Mouse (Mus musculus) MEL (cell line): ENCODE results near the gene Tyro3. TPM values are rescaled to one million over a fixed set of nuclear protein-coding genes. Genes with fewer than 3 reads are reported as not detected.

Experiments used
- DNase-seq: peaks from one replicate; pipeline ENCODE4 v3.0.0; 2011; ENCODE audit warnings: low read depth, low spot score
- H3K27ac ChIP-seq: 2 replicates; pipeline ENCODE4 v1.5.1; 2012; ENCODE audit warnings: low read depth, mild to moderate bottlenecking, control low read depth, low read length, moderate library complexity; ENCODE audit not compliant: control insufficient read depth
- H3K27me3 ChIP-seq, 2 experiments: fragments of 150-350 bp in 1 of 2; sonication (generic) in 1 of 2; 2 replicates each; pipeline ENCODE4 v1.6.1; 2012; ENCODE audit warnings: low read length in 2 of 2, mild to moderate bottlenecking in 2 of 2, improper control_type of control experiment in 1 of 2, moderate library complexity in 1 of 2; ENCODE audit not compliant: insufficient read depth in 2 of 2, control insufficient read depth in 1 of 2
- H3K36me3 ChIP-seq, 2 experiments: 2 replicates each; pipeline ENCODE4 v1.6.1; 2012 to 2014; ENCODE audit warnings: low read length in 2 of 2, improper control_type of control experiment in 1 of 2, inconsistent platforms in 1 of 2, mild to moderate bottlenecking in 1 of 2; ENCODE audit not compliant: insufficient read depth in 2 of 2, control insufficient read depth in 1 of 2
- H3K4me1 ChIP-seq, 2 experiments: fragments of 150-350 bp in 1 of 2; sonication (generic) in 1 of 2; 2 replicates each; pipeline ENCODE4 v1.6.1; 2012; ENCODE audit warnings: low read length in 2 of 2, improper control_type of control experiment in 1 of 2, mild to moderate bottlenecking in 1 of 2; ENCODE audit not compliant: insufficient read depth in 2 of 2, control insufficient read depth in 1 of 2
- H3K4me3 ChIP-seq, 2 experiments: fragments of 150-350 bp in 1 of 2; sonication (generic) in 1 of 2; 2 replicates each; pipeline ENCODE4 v1.5.1; 2012; ENCODE audit warnings: low read depth in 2 of 2, low read length in 2 of 2, mild to moderate bottlenecking in 2 of 2, moderate library complexity in 2 of 2, control low read depth in 1 of 2, improper control_type of control experiment in 1 of 2; ENCODE audit not compliant: control insufficient read depth in 1 of 2, insufficient read depth in 1 of 2
- H3K79me2 ChIP-seq: 2 replicates; pipeline ENCODE4 v1.6.1; 2012; ENCODE audit warnings: mild to moderate bottlenecking, low read length, moderate library complexity; ENCODE audit not compliant: control insufficient read depth, poor library complexity, insufficient read depth
- H3K9ac ChIP-seq: 2 replicates; pipeline ENCODE4 v1.6.1; 2012; ENCODE audit warnings: low read depth, mild to moderate bottlenecking, control low read depth, low read length, moderate library complexity; ENCODE audit not compliant: control insufficient read depth, poor library complexity, severe bottlenecking
- H3K9me3 ChIP-seq: fragments of 150-350 bp; sonication (generic); replicated peaks from 2 replicates; pipeline ENCODE4 v1.6.1; 2012; ENCODE audit warnings: mild to moderate bottlenecking, low read length, improper control_type of control experiment, moderate library complexity; ENCODE audit not compliant: insufficient read depth
- CHD1 ChIP-seq: IDR thresholded peaks from 2 replicates; pipeline ENCODE4 v1.6.1; 2012; ENCODE audit warnings: low read depth, mild to moderate bottlenecking, inconsistent platforms, low read length, improper control_type of control experiment
- CHD2 ChIP-seq: IDR thresholded peaks from 2 replicates; pipeline ENCODE4 v1.6.1; 2011; ENCODE audit warnings: low read length, improper control_type of control experiment
- EP300 ChIP-seq, 2 experiments: IDR thresholded peaks; 2 replicates each; pipeline ENCODE4 v1.6.1; 2011; ENCODE audit warnings: improper control_type of control experiment in 2 of 2, low read length in 2 of 2, low read depth in 1 of 2, mild to moderate bottlenecking in 1 of 2
- ETS1 ChIP-seq: IDR thresholded peaks from 2 replicates; pipeline ENCODE4 v1.6.1; 2012; ENCODE audit warnings: low read depth, mild to moderate bottlenecking, inconsistent platforms, low read length, improper control_type of control experiment, moderate library complexity
- GATA1 ChIP-seq: IDR thresholded peaks from 2 replicates; pipeline ENCODE4 v1.6.1; 2011; ENCODE audit warnings: low read depth, low read length, improper control_type of control experiment
- HCFC1 ChIP-seq: IDR thresholded peaks from 2 replicates; pipeline ENCODE4 v1.6.1; 2012; ENCODE audit warnings: low read depth, mild to moderate bottlenecking, inconsistent platforms, low read length, improper control_type of control experiment, moderate library complexity
- MAFK ChIP-seq: IDR thresholded peaks from 2 replicates; pipeline ENCODE4 v1.6.1; 2011; ENCODE audit warnings: low read depth, mild to moderate bottlenecking, low read length, improper control_type of control experiment, borderline replicate concordance
- MAZ ChIP-seq: IDR thresholded peaks from 2 replicates; pipeline ENCODE4 v1.6.1; 2012; ENCODE audit warnings: low read depth, mild to moderate bottlenecking, inconsistent platforms, low read length, improper control_type of control experiment
- MYB ChIP-seq: IDR thresholded peaks from 2 replicates; pipeline ENCODE4 v1.6.1; 2011; ENCODE audit warnings: mild to moderate bottlenecking, low read depth, low read length, improper control_type of control experiment
- MYC ChIP-seq: IDR thresholded peaks from 2 replicates; pipeline ENCODE4 v1.6.1; 2011; ENCODE audit warnings: low read depth, mild to moderate bottlenecking, low read length, improper control_type of control experiment, moderate library complexity
- NELFE ChIP-seq: IDR thresholded peaks from 2 replicates; pipeline ENCODE4 v1.6.1; 2011; ENCODE audit warnings: low read depth, low read length, improper control_type of control experiment
- NRF1 ChIP-seq: IDR thresholded peaks from 2 replicates; pipeline ENCODE4 v1.6.1; 2014; ENCODE audit warnings: low read depth, mild to moderate bottlenecking, inconsistent platforms, low read length, improper control_type of control experiment, moderate library complexity; ENCODE audit not compliant: poor library complexity, insufficient read depth, severe bottlenecking
- POLR2A ChIP-seq, 2 experiments: IDR thresholded peaks; 2 replicates each; pipeline ENCODE4 v1.6.1; 2011 to 2012; ENCODE audit warnings: low read length in 2 of 2, mild to moderate bottlenecking in 2 of 2, control low read depth in 1 of 2, improper control_type of control experiment in 1 of 2, low read depth in 1 of 2, moderate library complexity in 1 of 2; ENCODE audit not compliant: control insufficient read depth in 1 of 2, insufficient read depth in 1 of 2, poor library complexity in 1 of 2
- POLR2AphosphoS5 ChIP-seq: IDR thresholded peaks from 2 replicates; pipeline ENCODE4 v1.6.1; 2012; ENCODE audit warnings: low read depth, borderline replicate concordance, mild to moderate bottlenecking, inconsistent platforms, low read length, moderate library complexity, mixed read lengths
- RAD21 ChIP-seq: IDR thresholded peaks from 2 replicates; pipeline ENCODE4 v1.6.1; 2011; ENCODE audit warnings: mild to moderate bottlenecking, low read depth, low read length, improper control_type of control experiment
- SIN3A ChIP-seq: IDR thresholded peaks from 2 replicates; pipeline ENCODE4 v1.6.1; 2012; ENCODE audit warnings: low read length, improper control_type of control experiment, inconsistent platforms
- TBP ChIP-seq: IDR thresholded peaks from 2 replicates; pipeline ENCODE4 v1.8.0; 2011; ENCODE audit warnings: low read depth, low read length, improper control_type of control experiment
- TCF12 ChIP-seq: IDR thresholded peaks from 2 replicates; pipeline ENCODE4 v1.6.1; 2014; ENCODE audit warnings: low read depth, mild to moderate bottlenecking, inconsistent platforms, low read length, improper control_type of control experiment, moderate library complexity
- USF1 ChIP-seq: IDR thresholded peaks from 2 replicates; pipeline ENCODE4 v1.6.1; 2014; ENCODE audit warnings: low read depth, mild to moderate bottlenecking, inconsistent platforms, low read length, improper control_type of control experiment, moderate library complexity
- ZC3H11A ChIP-seq: IDR thresholded peaks from 2 replicates; pipeline ENCODE4 v1.6.1; 2012; ENCODE audit warnings: low read depth, mild to moderate bottlenecking, inconsistent platforms, low read length, improper control_type of control experiment
- ZNF384 ChIP-seq: IDR thresholded peaks from 2 replicates; pipeline ENCODE4 v1.6.1; 2012; ENCODE audit warnings: low read depth, mild to moderate bottlenecking, inconsistent platforms, low read length, improper control_type of control experiment
- polyA plus RNA-seq, 2 experiments: library from polyadenylated mRNA; stranded (reverse) in 1 of 2; unstranded in 1 of 2; fragments of >175 nt in 1 of 2; fragments of >200 nt in 1 of 2; gene quantifications; 2 replicates each; pipeline versions ENCODE4 v1.2.1 to v1.2.4; 2012; ENCODE audit warnings: low replicate concordance in 2 of 2, low read depth in 1 of 2; ENCODE audit not compliant: insufficient read length in 2 of 2, insufficient read depth in 1 of 2, missing spikeins in 1 of 2
- total RNA-seq: library from RNA; depleted of rRNA; stranded (reverse); fragments of 300-350 nt; gene quantifications from 2 replicates; pipeline ENCODE4 v1.2.3, GENCODE M21; 2012

The Tyro3 gene
- total and polyA plus RNA-seq, 3 experiments, result 11.2 to 15.2 TPM; not detected in 1

- no peak overlapping the region for H3K9ac ChIP-seq
- H3K79me2 ChIP-seq, result no peaks in the 10 kb centered on the region
- H3K4me3 ChIP-seq, result no peak overlapping the region
- no peaks in the 10 kb centered on the region for H3K9me3 ChIP-seq
- DNase-seq, result no peak
- H3K4me1 ChIP-seq, result no peaks in the 10 kb centered on the region; a peak in 1 of 4 replicates
- no peaks in the 10 kb centered on the region for H3K36me3 ChIP-seq
- H3K27ac ChIP-seq, result no peak overlapping the region
- peaks cover 0 to 3% of the 10 kb centered on the region in 2 experiments; a peak in 3 of 4 replicates for H3K27me3 ChIP-seq
- no peak for TF ChIP-seq EP300 (IDR thresholded peaks at IDR 0.05; ENCODE audit: low read depth in 1 of 2, low read length in 2 of 2)
- TF ChIP-seq CHD1, result no peak
- TF ChIP-seq GATA1, result no peak
- no peak for TF ChIP-seq MYB
- TF ChIP-seq RAD21, result no peak
These were observed 36.7 kb downstream of the Tyro3 start for GRCm38 (mm10) chr2:119834231-119834630.

- Histone ChIP-seq H3K36me3 (no peaks in the 10 kb centered on the region), H3K9ac (no peak overlapping the region), H3K4me1 (no peaks in the 10 kb centered on the region; a peak in 1 of 4 replicates), H3K79me2 (no peaks in the 10 kb centered on the region), H3K27ac (no peak overlapping the region), H3K27me3 (peaks cover 0 to 4% of the 10 kb centered on the region in 2 experiments; a peak in 2 of 4 replicates), H3K9me3 (no peaks in the 10 kb centered on the region), H3K4me3 (no peak overlapping the region; a peak in 1 of 4 replicates)
- no peak for DNase-seq
- no peak for TF ChIP-seq POLR2AphosphoS5
- no peak for TF ChIP-seq MYC
- no peak for TF ChIP-seq TBP
- TF ChIP-seq ZNF384, result no peak
- TF ChIP-seq GATA1, result no peak
- TF ChIP-seq NRF1, result no peak
- no peak for TF ChIP-seq NELFE
- no peak for TF ChIP-seq ETS1
- no peak for TF ChIP-seq MAFK
- no peak for TF ChIP-seq POLR2A (IDR thresholded peaks at IDR 0.05; ENCODE audit: control insufficient read depth in 1 of 2, insufficient read depth in 1 of 2, low read depth in 1 of 2, low read length in 2 of 2, poor library complexity in 1 of 2)
- no peak for TF ChIP-seq CHD2
- TF ChIP-seq ZC3H11A, result no peak
- TF ChIP-seq MAZ, result no peak
- TF ChIP-seq USF1, result no peak
- TF ChIP-seq TCF12, result no peak
- TF ChIP-seq SIN3A, result no peak
- no peak for TF ChIP-seq HCFC1
- TF ChIP-seq RAD21, result no peak
These were observed 40.1 kb downstream of the Tyro3 start for GRCm38 (mm10) chr2:119837616-119838015.
